Mouse (Mus musculus) liver, postnatal 0 days (tissue): Measurements from ENCODE around the gene Atf7ip.

Experiments
- CTCF ChIP-seq: sonication (generic); IDR thresholded peaks from 2 replicates; pipeline ENCODE4 v1.5.1; 2016; ENCODE audit warnings: antibody characterized with exemption, low read depth
- EP300 ChIP-seq: IDR thresholded peaks from 2 replicates; pipeline ENCODE4 v1.6.1; 2016; ENCODE audit warnings: antibody characterized with exemption, low read depth, mild to moderate bottlenecking

- TF ChIP-seq CTCF (no peak), EP300 (no peak)
Observed at GRCm38 (mm10) chr6:136631945-136632534, 126.1 kb downstream of the Atf7ip start.
